Mouse (Mus musculus) left cerebral cortex, postnatal 25 days (tissue): ENCODE results near the gene Fam20c. TPM values are rescaled to one million over a fixed set of nuclear protein-coding genes. Genes with fewer than 3 reads are reported as not detected.

Source experiments
- DNase-seq, 2 experiments: peaks; one replicate each; pipeline ENCODE4 v3.0.0; 2022; ENCODE audit warnings: low spot score in 2 of 2, mixed read lengths in 1 of 2
- intact Hi-C: fragments of 180-260 bp; cut with DNase I; formaldehyde crosslinking; loops from one replicate; pipeline ENCODE4 v1.15.1; 2025
- total RNA-seq, 2 experiments: library from RNA; stranded (reverse); gene quantifications; 2 replicates each; pipeline ENCODE4 v1.2.3; 2021

Fam20c gene
- total RNA-seq, result 10 to 100 TPM; 39.0 to 40.2 TPM

- intact Hi-C loops, result no loop called here
These were observed at the start of gene Fam20c for GRCm38 (mm10) chr5:138754303-138755120. TSS of gene Fam20c (plus strand) at chr5:138754514.

GRCm38 (mm10) chr5:138707367-138707766, 46.9 kb upstream of the Fam20c start:
- intact Hi-C loops, result no loop called here
- no peak for DNase-seq

More at GRCm38 (mm10) chr5:138754303-138755120, at the start of gene Fam20c:
- DNase-seq, result peak; percentile 75 to 81

- intact Hi-C loops, result no loop called here
- no peak for DNase-seq
These were observed 45.7 kb upstream of the Fam20c start for GRCm38 (mm10) chr5:138708591-138708990.

GRCm38 (mm10) chr5:138715561-138716095, 38.7 kb upstream of the Fam20c start:
- DNase-seq, result peak in 1 of 2 experiments; percentile 33
- intact Hi-C loops, result no loop called here

- no peak for DNase-seq
- intact Hi-C loops, result no loop called here
These were observed 33.8 kb upstream of the Fam20c start for GRCm38 (mm10) chr5:138720329-138721190.

- no peak for DNase-seq
- intact Hi-C loops, result no loop called here
These were observed 29.9 kb upstream of the Fam20c start for GRCm38 (mm10) chr5:138724417-138724816.

GRCm38 (mm10) chr5:138725151-138725550, 29.2 kb upstream of the Fam20c start:
- intact Hi-C loops, result no loop called here
- no peak for DNase-seq

GRCm38 (mm10) chr5:138730863-138731262, 23.5 kb upstream of the Fam20c start:
- intact Hi-C loops, result no loop called here
- DNase-seq, result no peak

- intact Hi-C loops, result no loop called here
These were observed 20.9 kb upstream of the Fam20c start for GRCm38 (mm10) chr5:138733317-138733899.

GRCm38 (mm10) chr5:138734018-138734417, 20.3 kb upstream of the Fam20c start:
- DNase-seq, result no peak

More at GRCm38 (mm10) chr5:138733317-138733899, 20.9 kb upstream of the Fam20c start:
- DNase-seq, result no peak

GRCm38 (mm10) chr5:138735201-138735757, 19.0 kb upstream of the Fam20c start:
- intact Hi-C loops, result no loop called here

More at GRCm38 (mm10) chr5:138734018-138734417, 20.3 kb upstream of the Fam20c start:
- intact Hi-C loops, result no loop called here

GRCm38 (mm10) chr5:138740150-138740549, 14.2 kb upstream of the Fam20c start:
- DNase-seq, result no peak
- intact Hi-C loops, result no loop called here

More at GRCm38 (mm10) chr5:138735201-138735757, 19.0 kb upstream of the Fam20c start:
- DNase-seq, result no peak

- intact Hi-C loops, result no loop called here
- DNase-seq, result no peak
These were observed 12.8 kb upstream of the Fam20c start for GRCm38 (mm10) chr5:138741516-138741915.

GRCm38 (mm10) chr5:138742281-138742680, 12.0 kb upstream of the Fam20c start:
- intact Hi-C loops, result no loop called here
- DNase-seq, result no peak

- intact Hi-C loops, result no loop called here
- no peak for DNase-seq
These were observed 10.7 kb upstream of the Fam20c start for GRCm38 (mm10) chr5:138743631-138744030.

GRCm38 (mm10) chr5:138745378-138746099, 8.8 kb upstream of the Fam20c start:
- no peak for DNase-seq
- intact Hi-C loops, result no loop called here

GRCm38 (mm10) chr5:138753269-138753668, 1.0 kb upstream of the Fam20c start:
- intact Hi-C loops, result no loop called here
- DNase-seq, result no peak

GRCm38 (mm10) chr5:138753946-138754302, 390 bp upstream of the Fam20c start:
- no peak for DNase-seq
- intact Hi-C loops, result no loop called here

- DNase-seq, result no peak
- intact Hi-C loops, result no loop called here
These were observed 773 bp downstream of the Fam20c start for GRCm38 (mm10) chr5:138755121-138755452.
